Mouse (Mus musculus) lung, postnatal 0 days (tissue): ENCODE results near the gene Wbp2. TPM values are rescaled to one million over a fixed set of nuclear protein-coding genes. Genes with fewer than 3 reads are reported as not detected.

ENCODE experiments used
- ATAC-seq: fragments of 200-750 bp; cut with Nextera tagmentation; 2 replicates; pipeline ENCODE4 v1.8.0; 2017; ENCODE audit warnings: moderate library complexity
- DNase-seq: peaks from one replicate; pipeline ENCODE4 v3.0.0-alpha.2; 2016; ENCODE audit warnings: low spot score
- H3K27ac ChIP-seq: fragments of 300-500 bp; sonication (generic); 2 replicates; pipeline ENCODE4 v1.5.1; 2014; ENCODE audit warnings: antibody characterized with exemption, mild to moderate bottlenecking, low read length, mixed read lengths
- H3K27me3 ChIP-seq: fragments of 300-500 bp; sonication (generic); replicated peaks from 2 replicates; pipeline ENCODE4 v1.6.1; 2014; ENCODE audit warnings: low read length, mixed read lengths; ENCODE audit not compliant: insufficient read depth
- H3K36me3 ChIP-seq: fragments of 300-500 bp; sonication (generic); 2 replicates; pipeline ENCODE4 v1.6.1; 2014; ENCODE audit warnings: low read length, mixed read lengths; ENCODE audit not compliant: insufficient read depth
- H3K4me1 ChIP-seq: fragments of 300-500 bp; sonication (generic); 2 replicates; pipeline ENCODE4 v1.6.1; 2014; ENCODE audit warnings: antibody characterized with exemption, low read depth, low read length, mixed read lengths; ENCODE audit not compliant: insufficient read depth
- H3K4me2 ChIP-seq: fragments of 300-500 bp; sonication (generic); replicated peaks from 2 replicates; pipeline ENCODE4 v1.6.1; 2014; ENCODE audit warnings: low read depth, mild to moderate bottlenecking, low read length, moderate library complexity, mixed read lengths
- H3K4me3 ChIP-seq: fragments of 300-500 bp; sonication (generic); 2 replicates; pipeline ENCODE4 v1.5.1; 2014; ENCODE audit warnings: low read depth, low read length
- H3K9ac ChIP-seq: fragments of 300-500 bp; sonication (generic); replicated peaks from 2 replicates; pipeline ENCODE4 v1.6.1; 2014; ENCODE audit warnings: low read depth, mild to moderate bottlenecking
- H3K9me3 ChIP-seq: fragments of 300-500 bp; sonication (generic); 2 replicates; pipeline ENCODE4 v1.6.1; 2016; ENCODE audit warnings: low read length, mixed read lengths
- CTCF ChIP-seq: IDR thresholded peaks from 2 replicates; pipeline ENCODE4 v1.5.1; 2016; ENCODE audit warnings: antibody characterized with exemption, mild to moderate bottlenecking
- EP300 ChIP-seq: IDR thresholded peaks from 2 replicates; pipeline ENCODE4 v1.6.1; 2016; ENCODE audit warnings: antibody characterized with exemption, mild to moderate bottlenecking, control low read depth
- WGBS: fragments of 180-500 bp; shearing (Covaris S2); extraction: QIAGEN DNeasy Blood & Tissue Kit; methylation state at CpG from one replicate; pipeline ENCODE4 v1.1.7; 2014; 5-methylcytosine and 5-hydroxymethylcytosine counted together
- polyA plus RNA-seq: library from polyadenylated mRNA; unstranded; fragments of >200 nt; fragmentation: Nextera tagmentation; extraction: Ambion mirVana; gene quantifications from 2 replicates; pipeline ENCODE4 v1.2.1, GENCODE M21; 2015

The Wbp2 gene
- polyA plus RNA-seq, 1 experiment from 2014 or later = 108 TPM

GRCm38 (mm10) chr11:116102472-116102871, 15.7 kb upstream of the Wbp2 start:
- Histone ChIP-seq H3K27me3 (no peaks in the 10 kb centered on the region), H3K36me3 (0 out of 2 replicates have a peak, but pooled peaks cover 6% of the 10 kb centered on the region), H3K9ac (no peak overlapping the region), H3K4me1 (peaks cover 20% of the 10 kb centered on the region), H3K4me2 (no peak overlapping the region), H3K4me3 (no peak overlapping the region), H3K9me3 (no peaks in the 10 kb centered on the region), H3K27ac (peak overlapping the region; percentile 55)
- no peak for DNase-seq
- ATAC-seq = no peak
- no peak for TF ChIP-seq EP300
- TF ChIP-seq CTCF = no peak
- 29% methylated on average over 3 of the region's 4 CpGs for WGBS

- H3K27me3 ChIP-seq = no peaks in the 10 kb centered on the region
- WGBS = 13% methylated on average over 11 of the region's 11 CpGs
- no peak overlapping the region for H3K4me3 ChIP-seq
- TF ChIP-seq EP300 = no peak
- TF ChIP-seq CTCF = peak; percentile 17
- peak overlapping the region; percentile 55 for H3K27ac ChIP-seq
- ATAC-seq (peak; percentile 42), DNase-seq (no peak)
- H3K4me2 ChIP-seq = no peak overlapping the region; the same call in 1 of the 2 replicates
- H3K9me3 ChIP-seq = no peaks in the 10 kb centered on the region
- peaks cover 16% of the 10 kb centered on the region for H3K4me1 ChIP-seq
- 0 out of 2 replicates have a peak, but pooled peaks cover 6% of the 10 kb centered on the region for H3K36me3 ChIP-seq
- H3K9ac ChIP-seq = no peak overlapping the region
Measured at GRCm38 (mm10) chr11:116101931-116102381, 15.2 kb upstream of the Wbp2 start.

GRCm38 (mm10) chr11:116100839-116101238, 14.0 kb upstream of the Wbp2 start:
- Histone ChIP-seq H3K9ac (no peak overlapping the region), H3K4me1 (peaks cover 16% of the 10 kb centered on the region), H3K27me3 (no peaks in the 10 kb centered on the region), H3K36me3 (0 out of 2 replicates have a peak, but pooled peaks cover 1% of the 10 kb centered on the region), H3K4me3 (no peak overlapping the region), H3K4me2 (no peak overlapping the region), H3K27ac (no peak overlapping the region), H3K9me3 (no peaks in the 10 kb centered on the region)
- ATAC-seq = no peak
- WGBS = 86% methylated on average over 7 of the region's 7 CpGs
- TF ChIP-seq EP300 (no peak), CTCF (no peak)
- no peak for DNase-seq

DNA sequence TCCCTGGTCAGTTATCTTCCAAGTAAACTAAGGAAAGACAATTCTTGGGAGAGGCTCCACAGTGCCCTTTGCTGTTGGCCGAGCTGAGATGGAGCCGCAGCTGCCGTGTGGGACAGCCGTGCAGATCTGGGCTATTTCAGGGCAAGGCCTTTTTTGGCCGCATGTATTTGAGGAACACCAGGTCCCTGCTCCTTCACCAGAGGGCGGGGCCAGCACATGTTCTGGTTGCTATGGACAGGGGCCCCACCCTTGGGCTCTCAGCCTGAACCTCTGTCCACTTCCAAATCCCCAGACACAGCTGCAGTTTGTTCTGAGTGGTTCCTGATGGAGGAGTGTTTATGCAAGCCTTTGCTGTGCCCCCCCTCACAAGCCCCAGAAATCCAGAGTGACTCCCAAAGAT, 13.6 kb upstream of the Wbp2 start:
- 37% methylated on average over 6 of the region's 6 CpGs for WGBS
- Histone ChIP-seq H3K9me3 (no peaks in the 10 kb centered on the region), H3K27ac (no peak overlapping the region), H3K36me3 (no peaks in the 10 kb centered on the region), H3K4me2 (no peak overlapping the region), H3K4me1 (peaks cover 16% of the 10 kb centered on the region), H3K4me3 (no peak overlapping the region), H3K27me3 (no peaks in the 10 kb centered on the region), H3K9ac (no peak overlapping the region)
- no peak for TF ChIP-seq EP300
- no peak for TF ChIP-seq CTCF
- ATAC-seq (peak; percentile 66), DNase-seq (peak; percentile 85)

- WGBS = 85% methylated on average over 6 of the region's 6 CpGs
- H3K4me3 ChIP-seq = no peak overlapping the region
- H3K4me1 ChIP-seq = peaks cover 16% of the 10 kb centered on the region
- no peaks in the 10 kb centered on the region for H3K27me3 ChIP-seq
- no peaks in the 10 kb centered on the region for H3K36me3 ChIP-seq
- no peak overlapping the region for H3K4me2 ChIP-seq
- TF ChIP-seq EP300 (no peak), CTCF (no peak)
- H3K9ac ChIP-seq = no peak overlapping the region
- H3K9me3 ChIP-seq = no peaks in the 10 kb centered on the region
- no peak overlapping the region for H3K27ac ChIP-seq
- ATAC-seq (no peak), DNase-seq (no peak)
Measured at GRCm38 (mm10) chr11:116099462-116099861, 12.7 kb upstream of the Wbp2 start.

DNA sequence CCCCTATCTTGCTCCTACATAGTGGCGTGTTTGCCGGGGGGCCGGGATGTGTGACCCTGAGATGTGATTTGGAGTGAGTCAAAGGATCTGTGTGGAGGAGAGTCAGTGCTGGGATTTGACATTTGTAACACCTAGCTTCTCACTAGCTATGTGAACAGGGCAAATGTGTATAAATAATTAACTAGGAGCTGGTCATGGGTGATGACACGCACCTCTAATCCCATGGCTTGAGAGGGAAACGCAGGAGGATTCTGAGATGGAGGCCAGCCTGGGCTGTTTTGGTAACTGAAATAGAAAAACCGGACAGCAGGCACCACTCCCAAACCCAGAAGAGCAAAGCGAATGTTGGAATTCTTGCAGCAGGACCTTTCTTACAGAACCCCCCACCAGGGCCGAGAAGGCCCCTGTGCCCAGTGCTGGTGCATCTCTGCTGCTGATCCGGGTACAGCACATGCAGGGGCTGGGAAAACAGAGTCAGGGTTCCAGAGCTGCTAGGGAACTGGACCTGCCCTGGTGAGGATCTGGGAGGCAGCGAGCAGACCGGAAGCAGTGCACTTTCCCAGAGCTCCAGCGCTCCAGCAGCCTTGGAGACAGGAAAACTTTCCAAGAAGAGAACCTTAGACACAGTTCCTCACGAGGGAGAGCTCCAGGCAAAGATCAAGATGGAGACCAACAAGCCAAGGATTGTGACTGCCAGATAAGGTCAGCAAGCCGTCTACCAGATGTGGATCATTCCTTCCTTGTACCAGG, 12.1 kb upstream of the Wbp2 start:
- DNase-seq = no peak
- TF ChIP-seq EP300 (no peak), CTCF (no peak)
- peaks cover 16% of the 10 kb centered on the region for H3K4me1 ChIP-seq

More for the DNA sequence above, 12.1 kb upstream of the Wbp2 start:
- 50% methylated on average over 14 of the region's 14 CpGs for WGBS
- H3K4me3 ChIP-seq = no peak overlapping the region
- no peak for ATAC-seq
- no peaks in the 10 kb centered on the region for H3K9me3 ChIP-seq
- no peak overlapping the region for H3K27ac ChIP-seq
- H3K36me3 ChIP-seq = no peaks in the 10 kb centered on the region
- H3K27me3 ChIP-seq = no peaks in the 10 kb centered on the region
- H3K4me2 ChIP-seq = no peak overlapping the region
- H3K9ac ChIP-seq = no peak overlapping the region
